Mouse (Mus musculus): Measurements from ENCODE around the gene Gp1ba.

GRCm38 (mm10) chr11:70646691-70647650, 8.0 kb downstream of the Gp1ba start, which contains the start of the genes Rnf167 and Slc25a11:
- TF ChIP-seq CHD2 (IDR thresholded peaks at IDR 0.05; ENCODE audit: low read depth, low read length), result peak; percentile 98
- TF ChIP-seq HCFC1 (IDR thresholded peaks at IDR 0.05; ENCODE audit: borderline replicate concordance, insufficient read depth, low read length), result peak; percentile 59; the same call in 1 of the 2 replicates
- no peak for TF ChIP-seq MAFK (IDR thresholded peaks at IDR 0.05; ENCODE audit: insufficient read depth, low read depth, low read length)
- peak; percentile 99 for TF ChIP-seq ZNF384 (IDR thresholded peaks at IDR 0.05; ENCODE audit: low read depth, low read length)
- no peak for TF ChIP-seq ZC3H11A (IDR thresholded peaks at IDR 0.05; ENCODE audit: borderline replicate concordance, low read depth, low read length)
